Mouse (Mus musculus) limb, embryonic 12.5 days (tissue): ENCODE results near the gene Srm. TPM values are rescaled to one million over a fixed set of nuclear protein-coding genes. Genes with fewer than 3 reads are reported as not detected.

Experiments used
- ATAC-seq: fragments of 200-750 bp; cut with Nextera tagmentation; 2 replicates; pipeline ENCODE4 v1.8.0; 2017; ENCODE audit warnings: low read depth, moderate TSS enrichment; ENCODE audit not compliant: insufficient number of reproducible peaks, insufficient read depth, low FRiP score, low TSS enrichment
- H3K27ac ChIP-seq: fragments of 300-500 bp; sonication (generic); 2 replicates; pipeline ENCODE4 v1.5.1; 2016; ENCODE audit warnings: mild to moderate bottlenecking, moderate library complexity
- H3K27me3 ChIP-seq: fragments of 300-500 bp; sonication (generic); 2 replicates; pipeline ENCODE4 v1.6.1; 2016; ENCODE audit warnings: mild to moderate bottlenecking, moderate library complexity
- H3K36me3 ChIP-seq: fragments of 300-500 bp; sonication (generic); 2 replicates; pipeline ENCODE4 v1.6.1; 2016; ENCODE audit warnings: mild to moderate bottlenecking, moderate library complexity
- H3K4me1 ChIP-seq: fragments of 300-500 bp; sonication (generic); replicated peaks from 2 replicates; pipeline ENCODE4 v1.6.1; 2016
- H3K4me2 ChIP-seq: fragments of 300-500 bp; sonication (generic); 2 replicates; pipeline ENCODE4 v1.6.1; 2016; ENCODE audit warnings: mild to moderate bottlenecking, moderate library complexity
- H3K4me3 ChIP-seq: fragments of 300-500 bp; sonication (generic); replicated peaks from 2 replicates; pipeline ENCODE4 v1.5.1; 2016; ENCODE audit warnings: mild to moderate bottlenecking
- H3K9ac ChIP-seq: fragments of 300-500 bp; sonication (generic); replicated peaks from 2 replicates; pipeline ENCODE4 v1.6.1; 2016; ENCODE audit warnings: mild to moderate bottlenecking, moderate library complexity
- H3K9me3 ChIP-seq: fragments of 300-500 bp; sonication (generic); 2 replicates; pipeline ENCODE4 v1.6.1; 2016; ENCODE audit warnings: mild to moderate bottlenecking, moderate library complexity
- WGBS: fragments of 180-500 bp; shearing (Covaris S2); methylation state at CpG from one replicate; pipeline ENCODE4 v1.1.7; 2016; 5-methylcytosine and 5-hydroxymethylcytosine counted together
- polyA plus RNA-seq: library from polyadenylated mRNA; unstranded; fragments of >200 nt; fragmentation: Nextera tagmentation; extraction: Ambion mirVana; gene quantifications from 2 replicates; pipeline ENCODE4 v1.2.1, GENCODE M21; 2016

Gene Srm
- 190 and 198 TPM in 2 replicates for polyA plus RNA-seq

GRCm38 (mm10) chr4:148591171-148591630, at the start of gene Srm:
TSS of gene Srm (plus strand) at chr4:148591503.
- ATAC-seq: peak; percentile 98
- Histone ChIP-seq H3K4me2 (peak within 1 kb of the TSS; percentile 91), H3K27me3 (no peaks in the 10 kb centered on the region), H3K9me3 (no peaks in the 10 kb centered on the region), H3K4me3 (peak within 1 kb of the TSS; percentile 98), H3K36me3 (peaks cover 36% of the 10 kb centered on the region), H3K27ac (peak within 1 kb of the TSS; percentile 66), H3K4me1 (peaks cover 15% of the 10 kb centered on the region), H3K9ac (peak within 1 kb of the TSS; percentile 88)
- 0% methylated on average over 33 of the region's 50 CpGs for WGBS

GRCm38 (mm10) chr4:148549106-148549505, 42.2 kb upstream of the Srm start:
- 86% methylated on average over 4 of the region's 4 CpGs for WGBS
- Histone ChIP-seq H3K27ac (no peak overlapping the region), H3K4me1 (no peaks in the 10 kb centered on the region), H3K9me3 (no peaks in the 10 kb centered on the region), H3K9ac (no peak overlapping the region), H3K36me3 (peaks cover 94% of the 10 kb centered on the region), H3K4me2 (no peak overlapping the region), H3K4me3 (no peak overlapping the region), H3K27me3 (no peaks in the 10 kb centered on the region)
- ATAC-seq: no peak

GRCm38 (mm10) chr4:148557766-148558165, 33.5 kb upstream of the Srm start:
- Histone ChIP-seq H3K27me3 (no peaks in the 10 kb centered on the region), H3K4me2 (peak overlapping the region; percentile 68), H3K9ac (peak overlapping the region; percentile 95), H3K4me3 (peak overlapping the region; percentile 82), H3K9me3 (no peaks in the 10 kb centered on the region), H3K36me3 (peaks cover 72% of the 10 kb centered on the region), H3K4me1 (0 out of 2 replicates have a peak, but pooled peaks cover 5% of the 10 kb centered on the region), H3K27ac (peak overlapping the region; percentile 95)
- WGBS: 36% methylated on average over 6 of the region's 6 CpGs
- ATAC-seq: peak; percentile 60

- peaks cover 72% of the 10 kb centered on the region for H3K36me3 ChIP-seq
- under 1% methylated on average over 63 of the region's 63 CpGs for WGBS
Observed at GRCm38 (mm10) chr4:148558297-148559000, 32.9 kb upstream of the Srm start, which contains the start of gene Exosc10. TSS of gene Exosc10 (plus strand) at chr4:148558429.

GRCm38 (mm10) chr4:148562676-148563075, 28.6 kb upstream of the Srm start:
- WGBS: 91% methylated on average over 17 of the region's 17 CpGs
- no peaks in the 10 kb centered on the region for H3K27me3 ChIP-seq
- 0 out of 2 replicates have a peak, but pooled peaks cover 5% of the 10 kb centered on the region for H3K4me1 ChIP-seq
- no peak overlapping the region for H3K4me3 ChIP-seq
- H3K36me3 ChIP-seq: peaks cover 80% of the 10 kb centered on the region
- no peak for ATAC-seq
- H3K27ac ChIP-seq: no peak overlapping the region
- no peak overlapping the region for H3K4me2 ChIP-seq
- H3K9me3 ChIP-seq: no peaks in the 10 kb centered on the region
- H3K9ac ChIP-seq: no peak overlapping the region

More at GRCm38 (mm10) chr4:148558297-148559000, 32.9 kb upstream of the Srm start, which contains the start of gene Exosc10:
- Histone ChIP-seq H3K9ac (peak within 1 kb of the TSS; percentile 95), H3K9me3 (no peaks in the 10 kb centered on the region), H3K4me1 (0 out of 2 replicates have a peak, but pooled peaks cover 5% of the 10 kb centered on the region), H3K4me2 (peak within 1 kb of the TSS; percentile 68), H3K27me3 (no peaks in the 10 kb centered on the region), H3K27ac (peak within 1 kb of the TSS; percentile 95), H3K4me3 (peak within 1 kb of the TSS; percentile 82)
- ATAC-seq: peak; percentile 90

- WGBS: 95% methylated on average over 12 of the region's 12 CpGs
- Histone ChIP-seq H3K9ac (no peak overlapping the region), H3K4me1 (0 out of 2 replicates have a peak, but pooled peaks cover 5% of the 10 kb centered on the region), H3K4me3 (no peak overlapping the region), H3K36me3 (peaks cover 90% of the 10 kb centered on the region), H3K9me3 (no peaks in the 10 kb centered on the region), H3K27me3 (no peaks in the 10 kb centered on the region), H3K27ac (no peak overlapping the region), H3K4me2 (no peak overlapping the region)
- no peak for ATAC-seq
Observed at GRCm38 (mm10) chr4:148563595-148563994, 27.7 kb upstream of the Srm start.

- no peaks in the 10 kb centered on the region for H3K9me3 ChIP-seq
- H3K9ac ChIP-seq: no peak overlapping the region
- H3K4me3 ChIP-seq: no peak overlapping the region
- H3K27me3 ChIP-seq: no peaks in the 10 kb centered on the region
- ATAC-seq: no peak
- 93% methylated on average over 10 of the region's 10 CpGs for WGBS
- no peak overlapping the region for H3K27ac ChIP-seq
- H3K4me1 ChIP-seq: no peaks in the 10 kb centered on the region
- peaks cover 100% of the 10 kb centered on the region for H3K36me3 ChIP-seq
- no peak overlapping the region for H3K4me2 ChIP-seq
Observed at GRCm38 (mm10) chr4:148570138-148570537, 21.2 kb upstream of the Srm start.

GRCm38 (mm10) chr4:148570693-148571295, 20.5 kb upstream of the Srm start:
- Histone ChIP-seq H3K27me3 (no peaks in the 10 kb centered on the region), H3K4me2 (no peak overlapping the region), H3K36me3 (peaks cover 100% of the 10 kb centered on the region), H3K4me1 (no peaks in the 10 kb centered on the region), H3K27ac (no peak overlapping the region), H3K4me3 (no peak overlapping the region), H3K9ac (no peak overlapping the region), H3K9me3 (no peaks in the 10 kb centered on the region)
- no peak for ATAC-seq
- whole genome bisulfite sequencing: 95% methylated on average over 9 of the region's 9 CpGs

GRCm38 (mm10) chr4:148573222-148573621, 18.1 kb upstream of the Srm start:
- no peak overlapping the region for H3K4me3 ChIP-seq
- no peaks in the 10 kb centered on the region for H3K9me3 ChIP-seq
- no peak for ATAC-seq
- H3K27ac ChIP-seq: no peak overlapping the region
- H3K4me2 ChIP-seq: no peak overlapping the region
- H3K36me3 ChIP-seq: peaks cover 100% of the 10 kb centered on the region
- WGBS: 88% methylated on average over 7 of the region's 7 CpGs
- no peaks in the 10 kb centered on the region for H3K4me1 ChIP-seq
- H3K27me3 ChIP-seq: no peaks in the 10 kb centered on the region
- H3K9ac ChIP-seq: no peak overlapping the region

- 92% methylated on average over 9 of the region's 9 CpGs for WGBS
- Histone ChIP-seq H3K4me2 (no peak overlapping the region), H3K4me1 (no peaks in the 10 kb centered on the region), H3K27me3 (no peaks in the 10 kb centered on the region), H3K9ac (no peak overlapping the region), H3K36me3 (peaks cover 78% of the 10 kb centered on the region), H3K4me3 (no peak overlapping the region), H3K27ac (no peak overlapping the region), H3K9me3 (no peaks in the 10 kb centered on the region)
- ATAC-seq: no peak
Observed at GRCm38 (mm10) chr4:148580765-148581164, 10.5 kb upstream of the Srm start.

- Histone ChIP-seq H3K4me2 (no peak overlapping the region), H3K27me3 (no peaks in the 10 kb centered on the region), H3K27ac (no peak overlapping the region), H3K9ac (no peak overlapping the region), H3K9me3 (no peaks in the 10 kb centered on the region), H3K4me1 (no peaks in the 10 kb centered on the region), H3K36me3 (peaks cover 72% of the 10 kb centered on the region), H3K4me3 (no peak overlapping the region)
- peak; percentile 48; the same call in 1 of the 2 replicates for ATAC-seq
- 91% methylated on average over 5 of the region's 5 CpGs for WGBS
Observed at GRCm38 (mm10) chr4:148581422-148581821, 9.9 kb upstream of the Srm start.
